Mouse (Mus musculus) liver, embryonic 16.5 days (tissue): ENCODE measurements around the gene Gdap1l1. TPM values are rescaled to one million over a fixed set of nuclear protein-coding genes. Genes with fewer than 3 reads are reported as not detected.

Experiments
- ATAC-seq: fragments of 200-750 bp; cut with Nextera tagmentation; 2 replicates; pipeline ENCODE4 v1.8.0; 2017; ENCODE audit warnings: low read depth, mild to moderate bottlenecking, moderate number of reproducible peaks, moderate library complexity
- H3K27ac ChIP-seq: fragments of 300-500 bp; sonication (generic); 2 replicates; pipeline ENCODE4 v1.5.1; 2014; ENCODE audit warnings: mild to moderate bottlenecking, low read length
- H3K27me3 ChIP-seq: fragments of 300-500 bp; sonication (generic); 2 replicates; pipeline ENCODE4 v1.6.1; 2014; ENCODE audit warnings: low read depth, low read length, mixed read lengths; ENCODE audit not compliant: control insufficient read depth, insufficient read depth
- H3K36me3 ChIP-seq: fragments of 300-500 bp; sonication (generic); 2 replicates; pipeline ENCODE4 v1.6.1; 2014; ENCODE audit warnings: mild to moderate bottlenecking; ENCODE audit not compliant: control insufficient read depth, insufficient read depth
- H3K4me1 ChIP-seq: fragments of 300-500 bp; sonication (generic); 2 replicates; pipeline ENCODE4 v1.6.1; 2014; ENCODE audit warnings: low read depth, low read length, mixed read lengths; ENCODE audit not compliant: control insufficient read depth
- H3K4me2 ChIP-seq: fragments of 300-500 bp; sonication (generic); 2 replicates; pipeline ENCODE4 v1.6.1; 2014; ENCODE audit warnings: low read depth, low read length, mixed read lengths
- H3K4me3 ChIP-seq: fragments of 300-500 bp; sonication (generic); 2 replicates; pipeline ENCODE4 v1.5.1; 2014; ENCODE audit warnings: low read depth, mild to moderate bottlenecking, low read length
- H3K9ac ChIP-seq: fragments of 300-500 bp; sonication (generic); 2 replicates; pipeline ENCODE4 v1.6.1; 2014; ENCODE audit warnings: low read depth, low read length
- H3K9me3 ChIP-seq: fragments of 300-500 bp; sonication (generic); replicated peaks from 2 replicates; pipeline ENCODE4 v1.6.1; 2016; ENCODE audit warnings: low read length; ENCODE audit not compliant: control insufficient read depth
- WGBS: fragments of 180-500 bp; shearing (Covaris S2); extraction: QIAGEN DNeasy Blood & Tissue Kit; methylation state at CpG from one replicate; pipeline ENCODE4 v1.1.7; 2014; ENCODE audit not compliant: insufficient replicate concordance; 5-methylcytosine and 5-hydroxymethylcytosine counted together
- polyA plus RNA-seq: library from polyadenylated mRNA; unstranded; fragments of >200 nt; fragmentation: Nextera tagmentation; extraction: Ambion mirVana; gene quantifications from 2 replicates; pipeline ENCODE4 v1.2.1, GENCODE M21; 2015

The Gdap1l1 gene
- polyA plus RNA-seq, 1 experiment from 2014 or later, result 0.12 TPM

DNA sequence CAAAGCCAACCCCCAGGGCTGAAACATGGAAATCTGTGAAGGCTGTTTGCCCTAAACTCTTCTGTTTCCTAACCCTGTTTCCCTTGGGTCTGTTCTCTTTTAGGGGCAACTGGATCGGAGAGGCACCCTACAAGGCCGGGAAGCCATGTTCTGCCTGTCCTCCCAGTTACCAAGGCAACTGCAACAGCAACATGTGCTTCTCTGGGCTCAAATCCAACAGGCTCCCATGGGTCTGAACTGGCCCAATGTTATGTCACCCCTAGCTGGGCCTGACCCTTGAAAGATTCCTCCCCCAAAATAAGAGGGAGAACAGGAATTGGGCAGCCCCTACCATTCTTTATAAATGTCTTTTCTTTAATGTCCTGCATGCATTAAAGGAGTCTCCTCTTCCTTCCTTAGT, 63.9 kb downstream of the Gdap1l1 start:
- H3K27me3 ChIP-seq, result no peaks in the 10 kb centered on the region
- 51% methylated on average over 2 of the region's 2 CpGs for WGBS
- H3K4me3 ChIP-seq, result no peak overlapping the region
- no peak overlapping the region for H3K4me2 ChIP-seq
- no peaks in the 10 kb centered on the region for H3K9me3 ChIP-seq
- H3K4me1 ChIP-seq, result no peaks in the 10 kb centered on the region
- no peak overlapping the region for H3K9ac ChIP-seq
- ATAC-seq, result no peak
- no peaks in the 10 kb centered on the region for H3K36me3 ChIP-seq
- H3K27ac ChIP-seq, result no peak overlapping the region

DNA sequence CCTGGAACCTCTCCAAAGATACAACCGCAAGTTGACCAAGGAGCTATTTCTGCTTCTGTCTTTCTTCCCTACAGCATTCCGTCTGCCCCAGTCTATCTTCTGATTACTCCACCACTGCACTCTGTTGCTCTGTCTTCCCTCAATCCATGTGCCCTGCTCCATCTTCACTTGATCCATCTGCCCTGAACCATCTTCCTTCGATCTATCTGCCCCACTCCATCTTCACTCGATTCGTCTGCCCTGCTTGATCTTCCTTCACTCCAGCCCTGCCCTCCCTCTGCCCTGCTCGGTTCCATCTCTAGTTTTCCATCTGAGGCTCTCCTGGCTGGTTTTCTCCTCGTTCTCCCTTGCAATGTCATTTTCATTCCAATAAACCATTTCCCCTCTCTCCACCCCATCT, 64.9 kb downstream of the Gdap1l1 start:
- H3K27ac ChIP-seq, result no peak overlapping the region
- WGBS, result 51% methylated on average over 7 of the region's 7 CpGs
- no peak overlapping the region for H3K4me2 ChIP-seq
- H3K9ac ChIP-seq, result no peak overlapping the region
- no peaks in the 10 kb centered on the region for H3K36me3 ChIP-seq
- H3K27me3 ChIP-seq, result no peaks in the 10 kb centered on the region
- H3K4me3 ChIP-seq, result no peak overlapping the region
- H3K4me1 ChIP-seq, result no peaks in the 10 kb centered on the region
- H3K9me3 ChIP-seq, result no peaks in the 10 kb centered on the region
- no peak for ATAC-seq

Other genes with a start within 250 kb of the Gdap1l1 start
- 0.40 and 0.67 TPM in 2 replicates for gene Tox2, start 235.4 kb upstream of the Gdap1l1 start, polyA plus RNA-seq
- 0.09 and 0.30 TPM in 2 replicates for gene Jph2, start 40.5 kb upstream of the Gdap1l1 start, polyA plus RNA-seq
- gene Oser1, start 13.8 kb upstream of the Gdap1l1 start, polyA plus RNA-seq, result 37.5 and 39.0 TPM in 2 replicates
- gene Fitm2, start 34.2 kb downstream of the Gdap1l1 start, polyA plus RNA-seq, result 3.8 and 3.9 TPM in 2 replicates
- gene R3hdml, start 53.8 kb downstream of the Gdap1l1 start, polyA plus RNA-seq, result not detected in 2 replicates
- 18.8 and 21.1 TPM in 2 replicates for gene Hnf4a, start 68.3 kb downstream of the Gdap1l1 start, polyA plus RNA-seq
- 9.2 and 10.6 TPM in 2 replicates for gene Ttpal, start 163.8 kb downstream of the Gdap1l1 start, polyA plus RNA-seq
- gene Serinc3, start 206.7 kb downstream of the Gdap1l1 start, polyA plus RNA-seq, result 138 and 149 TPM in 2 replicates
- gene Pkig, start 219.9 kb downstream of the Gdap1l1 start, polyA plus RNA-seq, result 83.1 and 86.6 TPM in 2 replicates